Mouse (Mus musculus): ENCODE measurements around the gene Cps1. TPM values are rescaled to one million over a fixed set of nuclear protein-coding genes. Genes with fewer than 3 reads are reported as not detected.

Cps1 gene
- polyA plus RNA-seq, 1 experiment from 2014 or later, result 0.11 TPM

- ATAC-seq (ENCODE audit: insufficient number of reproducible peaks, insufficient read depth, low FRiP score, low read depth), result no peak
- Histone ChIP-seq H3K9me3 (ENCODE audit: control insufficient read depth, low read length) (no peaks in the 10 kb centered on the region), H3K36me3 (ENCODE audit: control insufficient read depth, insufficient read depth, low read length) (no peaks in the 10 kb centered on the region), H3K4me1 (ENCODE audit: control insufficient read depth in 2 of 2, insufficient read depth in 2 of 2, low read length in 2 of 2) (no peaks in the 10 kb centered on the region), H3K9ac (ENCODE audit: low read length) (no peak overlapping the region), H3K27ac (replicated peaks in 1 of 2; ENCODE audit: control insufficient read depth in 1 of 2, insufficient read depth in 1 of 2, low read depth in 2 of 2, low read length in 2 of 2) (no peak overlapping the region), H3K4me2 (ENCODE audit: low read length) (no peak overlapping the region), H3K4me3 (ENCODE audit: control insufficient read depth in 1 of 2, insufficient read depth in 1 of 2, low read depth in 1 of 2, low read length in 2 of 2) (no peak overlapping the region), H3K27me3 (ENCODE audit: control insufficient read depth, insufficient read depth, low read length) (no peaks in the 10 kb centered on the region)
- 71% methylated on average over 7 of the region's 7 CpGs for WGBS
Observed at GRCm38 (mm10) chr1:67235468-67236217, 112.8 kb downstream of the Cps1 start.

DNA sequence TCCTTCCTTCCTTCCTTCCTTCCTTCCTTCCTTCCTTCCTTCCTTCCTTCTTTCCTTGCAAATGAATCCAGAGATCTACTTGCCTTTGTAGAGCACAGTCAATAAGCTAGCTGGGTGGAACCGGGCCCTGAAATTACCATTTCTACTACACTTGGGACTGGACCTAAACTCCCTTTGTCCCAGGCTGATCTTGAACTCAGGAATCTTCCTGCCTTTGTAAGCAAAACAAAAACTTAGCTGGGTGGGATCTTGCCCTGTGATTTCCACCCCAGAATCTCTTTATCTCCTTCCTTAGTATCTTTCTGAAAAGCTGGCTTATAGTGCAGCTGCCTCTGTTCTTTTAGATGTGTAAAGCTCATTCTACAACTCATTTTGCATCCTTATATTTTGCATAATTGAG is 115.6 kb downstream of the Cps1 start:
- H3K4me1 ChIP-seq (ENCODE audit: control insufficient read depth in 2 of 2, insufficient read depth in 2 of 2, low read length in 2 of 2), result no peaks in the 10 kb centered on the region
- ATAC-seq (ENCODE audit: insufficient number of reproducible peaks, insufficient read depth, low FRiP score, low read depth), result no peak
- no peaks in the 10 kb centered on the region for H3K27me3 ChIP-seq (ENCODE audit: control insufficient read depth, insufficient read depth, low read length)
- no peak overlapping the region for H3K9ac ChIP-seq (ENCODE audit: low read length)
- H3K36me3 ChIP-seq (ENCODE audit: control insufficient read depth, insufficient read depth, low read length), result no peaks in the 10 kb centered on the region
- H3K4me3 ChIP-seq (ENCODE audit: control insufficient read depth in 1 of 2, insufficient read depth in 1 of 2, low read depth in 1 of 2, low read length in 2 of 2), result no peak overlapping the region
- H3K9me3 ChIP-seq (ENCODE audit: control insufficient read depth, low read length), result no peaks in the 10 kb centered on the region
- 87% methylated on average over 1 of the region's 1 CpGs for WGBS
- H3K4me2 ChIP-seq (ENCODE audit: low read length), result no peak overlapping the region
- no peak overlapping the region for H3K27ac ChIP-seq (replicated peaks in 1 of 2; ENCODE audit: control insufficient read depth in 1 of 2, insufficient read depth in 1 of 2, low read depth in 2 of 2, low read length in 2 of 2)

DNA sequence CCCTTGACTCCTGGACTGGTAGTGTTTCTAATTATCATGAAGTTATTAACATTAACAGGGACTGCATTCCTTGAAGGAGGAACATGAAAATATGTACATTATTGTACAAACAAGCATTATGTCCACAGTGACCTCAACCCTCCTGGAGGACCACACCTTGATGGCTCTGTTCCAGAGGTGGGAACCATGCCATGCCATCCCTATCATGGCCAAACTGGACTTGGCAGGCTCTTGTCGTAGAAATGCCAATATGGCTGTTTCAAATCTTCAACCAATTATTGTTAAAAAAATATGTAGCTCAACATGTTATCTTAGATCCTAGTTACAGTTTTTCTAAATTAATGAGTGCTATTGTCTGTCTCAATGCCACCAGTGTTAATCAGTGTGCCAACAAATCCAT is 116.1 kb downstream of the Cps1 start:
- no peak overlapping the region for H3K4me3 ChIP-seq (ENCODE audit: control insufficient read depth in 1 of 2, insufficient read depth in 1 of 2, low read depth in 1 of 2, low read length in 2 of 2)
- H3K27ac ChIP-seq (replicated peaks in 1 of 2; ENCODE audit: control insufficient read depth in 1 of 2, insufficient read depth in 1 of 2, low read depth in 2 of 2, low read length in 2 of 2), result no peak overlapping the region
- H3K9ac ChIP-seq (ENCODE audit: low read length), result no peak overlapping the region
- no peaks in the 10 kb centered on the region for H3K36me3 ChIP-seq (ENCODE audit: control insufficient read depth, insufficient read depth, low read length)
- WGBS, result 79% methylated on average over 1 of the region's 1 CpGs
- H3K4me2 ChIP-seq (ENCODE audit: low read length), result no peak overlapping the region
- H3K9me3 ChIP-seq (ENCODE audit: control insufficient read depth, low read length), result no peaks in the 10 kb centered on the region
- no peaks in the 10 kb centered on the region for H3K27me3 ChIP-seq (ENCODE audit: control insufficient read depth, insufficient read depth, low read length)
- no peak for ATAC-seq (ENCODE audit: insufficient number of reproducible peaks, insufficient read depth, low FRiP score, low read depth)
- H3K4me1 ChIP-seq (ENCODE audit: control insufficient read depth in 2 of 2, insufficient read depth in 2 of 2, low read length in 2 of 2), result no peaks in the 10 kb centered on the region

DNA sequence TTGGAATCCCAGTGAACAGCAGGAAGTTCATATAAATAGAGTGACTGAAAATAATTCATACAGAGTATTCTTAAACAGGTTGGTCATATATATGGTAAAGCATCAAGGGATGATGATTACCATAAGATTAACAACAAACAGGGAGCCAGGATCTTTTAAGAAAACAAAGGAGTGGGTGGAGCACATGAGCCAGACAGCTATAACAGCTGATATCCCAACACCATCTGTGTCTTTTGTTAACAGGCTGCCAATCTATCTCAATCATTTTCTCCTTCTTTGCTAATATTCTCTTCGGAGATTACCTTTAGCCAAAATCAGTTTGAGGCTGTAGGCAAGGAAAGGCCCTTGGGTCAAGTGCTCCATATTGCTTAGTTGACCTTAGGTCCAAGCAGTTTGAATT is 142.4 kb downstream of the Cps1 start:
- H3K9ac ChIP-seq (ENCODE audit: low read length), result no peak overlapping the region
- no peaks in the 10 kb centered on the region for H3K4me1 ChIP-seq (ENCODE audit: control insufficient read depth in 2 of 2, insufficient read depth in 2 of 2, low read length in 2 of 2)
- whole genome bisulfite sequencing, result 68% methylated on average over 1 of the region's 1 CpGs
- H3K27ac ChIP-seq (replicated peaks in 1 of 2; ENCODE audit: control insufficient read depth in 1 of 2, insufficient read depth in 1 of 2, low read depth in 2 of 2, low read length in 2 of 2), result no peak overlapping the region
- no peaks in the 10 kb centered on the region for H3K9me3 ChIP-seq (ENCODE audit: control insufficient read depth, low read length)
- H3K27me3 ChIP-seq (ENCODE audit: control insufficient read depth, insufficient read depth, low read length), result no peaks in the 10 kb centered on the region
- no peak overlapping the region for H3K4me2 ChIP-seq (ENCODE audit: low read length)
- ATAC-seq (ENCODE audit: insufficient number of reproducible peaks, insufficient read depth, low FRiP score, low read depth), result no peak
- no peaks in the 10 kb centered on the region for H3K36me3 ChIP-seq (ENCODE audit: control insufficient read depth, insufficient read depth, low read length)
- H3K4me3 ChIP-seq (ENCODE audit: control insufficient read depth in 1 of 2, insufficient read depth in 1 of 2, low read depth in 1 of 2, low read length in 2 of 2), result no peak overlapping the region

DNA sequence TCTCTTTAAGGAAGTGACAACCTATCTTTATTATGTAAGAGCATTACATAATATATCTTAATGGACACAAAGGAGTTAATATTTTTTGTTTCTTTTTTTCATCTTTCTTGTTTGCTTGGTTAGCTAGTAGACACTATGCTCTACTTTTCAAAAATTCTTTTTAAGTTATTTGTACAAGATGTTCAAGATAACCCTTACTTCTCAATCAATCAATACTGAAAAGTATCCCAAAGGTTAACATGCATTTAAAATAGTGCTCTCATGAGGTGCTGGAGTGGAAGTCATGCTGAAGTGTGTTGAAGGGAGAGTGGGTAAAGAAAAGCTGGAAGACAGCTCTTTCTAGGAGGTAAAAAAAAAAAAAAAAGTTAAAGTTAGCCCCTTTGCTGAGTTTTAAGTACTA is 145.1 kb downstream of the Cps1 start:
- no peak overlapping the region for H3K4me2 ChIP-seq (ENCODE audit: low read length)
- H3K27me3 ChIP-seq (ENCODE audit: control insufficient read depth, insufficient read depth, low read length), result no peaks in the 10 kb centered on the region
- H3K4me3 ChIP-seq (ENCODE audit: control insufficient read depth in 1 of 2, insufficient read depth in 1 of 2, low read depth in 1 of 2, low read length in 2 of 2), result no peak overlapping the region
- no peak overlapping the region for H3K9ac ChIP-seq (ENCODE audit: low read length)
- no peaks in the 10 kb centered on the region for H3K36me3 ChIP-seq (ENCODE audit: control insufficient read depth, insufficient read depth, low read length)
- H3K4me1 ChIP-seq (ENCODE audit: control insufficient read depth in 2 of 2, insufficient read depth in 2 of 2, low read length in 2 of 2), result no peaks in the 10 kb centered on the region
- no peaks in the 10 kb centered on the region for H3K9me3 ChIP-seq (ENCODE audit: control insufficient read depth, low read length)
- no peak for ATAC-seq (ENCODE audit: insufficient number of reproducible peaks, insufficient read depth, low FRiP score, low read depth)
- no peak overlapping the region for H3K27ac ChIP-seq (replicated peaks in 1 of 2; ENCODE audit: control insufficient read depth in 1 of 2, insufficient read depth in 1 of 2, low read depth in 2 of 2, low read length in 2 of 2)

DNA sequence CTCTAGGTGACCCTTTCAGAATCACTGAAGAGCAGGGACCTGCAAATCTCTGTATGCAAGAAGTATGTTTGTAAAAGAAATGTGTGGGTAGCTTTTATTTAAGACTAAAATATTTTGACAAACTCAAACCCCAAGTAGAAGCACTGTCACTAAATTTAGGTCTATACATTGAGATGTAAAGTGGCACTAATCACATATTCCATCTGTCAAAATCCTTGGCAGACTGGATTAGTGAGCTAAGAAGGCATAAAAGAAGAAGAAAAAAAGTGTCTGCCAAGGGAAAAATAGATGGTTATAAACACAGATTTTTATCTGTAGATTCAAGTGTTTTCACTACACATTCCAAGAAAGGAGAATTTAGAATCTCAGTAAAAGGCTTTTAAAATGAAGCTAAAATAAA is 145.6 kb downstream of the Cps1 start:
- Histone ChIP-seq H3K27ac (replicated peaks in 1 of 2; ENCODE audit: control insufficient read depth in 1 of 2, insufficient read depth in 1 of 2, low read depth in 2 of 2, low read length in 2 of 2) (no peak overlapping the region), H3K4me1 (ENCODE audit: control insufficient read depth in 2 of 2, insufficient read depth in 2 of 2, low read length in 2 of 2) (no peaks in the 10 kb centered on the region), H3K27me3 (ENCODE audit: control insufficient read depth, insufficient read depth, low read length) (no peaks in the 10 kb centered on the region), H3K4me2 (ENCODE audit: low read length) (no peak overlapping the region), H3K4me3 (ENCODE audit: control insufficient read depth in 1 of 2, insufficient read depth in 1 of 2, low read depth in 1 of 2, low read length in 2 of 2) (no peak overlapping the region), H3K9ac (ENCODE audit: low read length) (no peak overlapping the region), H3K36me3 (ENCODE audit: control insufficient read depth, insufficient read depth, low read length) (no peaks in the 10 kb centered on the region), H3K9me3 (ENCODE audit: control insufficient read depth, low read length) (no peaks in the 10 kb centered on the region)
- ATAC-seq (ENCODE audit: insufficient number of reproducible peaks, insufficient read depth, low FRiP score, low read depth), result no peak

DNA sequence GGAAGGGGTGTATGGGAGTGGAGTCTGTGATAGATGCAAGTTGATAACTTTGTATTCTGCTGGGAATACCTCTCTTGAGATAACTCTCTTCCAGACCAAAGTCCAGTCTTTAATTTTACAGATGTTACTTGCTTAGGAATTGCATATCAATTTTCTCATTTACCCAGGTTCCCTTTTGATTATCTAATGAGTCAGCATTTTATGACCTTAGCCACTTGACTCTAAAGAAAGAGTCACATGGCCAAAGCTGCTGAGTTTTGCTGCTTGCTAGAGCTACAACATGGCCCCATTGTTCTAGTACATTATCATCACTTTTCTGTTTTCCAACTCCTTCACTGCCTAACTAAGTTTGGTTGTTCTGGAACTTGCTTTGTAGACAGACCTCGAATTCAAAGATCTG is 153.4 kb downstream of the Cps1 start:
- Histone ChIP-seq H3K4me3 (ENCODE audit: control insufficient read depth in 1 of 2, insufficient read depth in 1 of 2, low read depth in 1 of 2, low read length in 2 of 2) (no peak overlapping the region), H3K4me1 (ENCODE audit: control insufficient read depth in 2 of 2, insufficient read depth in 2 of 2, low read length in 2 of 2) (no peaks in the 10 kb centered on the region), H3K9me3 (ENCODE audit: control insufficient read depth, low read length) (no peaks in the 10 kb centered on the region), H3K36me3 (ENCODE audit: control insufficient read depth, insufficient read depth, low read length) (no peaks in the 10 kb centered on the region), H3K4me2 (ENCODE audit: low read length) (no peak overlapping the region), H3K9ac (ENCODE audit: low read length) (no peak overlapping the region), H3K27ac (replicated peaks in 1 of 2; ENCODE audit: control insufficient read depth in 1 of 2, insufficient read depth in 1 of 2, low read depth in 2 of 2, low read length in 2 of 2) (no peak overlapping the region), H3K27me3 (ENCODE audit: control insufficient read depth, insufficient read depth, low read length) (no peaks in the 10 kb centered on the region)
- WGBS, result 62% methylated on average over 1 of the region's 1 CpGs
- no peak for ATAC-seq (ENCODE audit: insufficient number of reproducible peaks, insufficient read depth, low FRiP score, low read depth)
